Mouse (Mus musculus): ENCODE results near the gene Krt15.

DNA sequence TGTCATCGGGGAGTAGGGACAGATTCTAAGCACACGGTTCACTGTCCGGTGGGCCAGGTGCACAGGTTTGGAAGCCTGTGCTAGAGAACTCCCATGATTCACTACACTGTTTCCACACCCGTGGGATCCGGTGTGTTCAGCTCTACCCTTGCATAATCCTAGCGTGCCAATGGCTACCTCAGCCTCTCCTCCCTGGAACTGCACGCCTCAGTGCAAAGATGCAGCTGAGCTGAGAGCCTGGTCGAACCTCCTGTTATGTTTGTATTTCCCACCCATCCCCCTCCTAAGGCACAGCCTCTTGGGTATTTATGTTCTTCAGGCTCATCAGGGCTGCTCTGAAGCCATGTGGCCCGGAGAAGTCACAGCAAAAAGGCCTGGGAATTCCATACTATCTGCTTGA lies 37.9 kb downstream of the Krt15 start:
- TF ChIP-seq GATA1 (IDR thresholded peaks at IDR 0.05; ENCODE audit: borderline replicate concordance, low read length) (no peak), FLI1 (IDR thresholded peaks at IDR 0.05; ENCODE audit: low read length) (no peak)
